Mouse (Mus musculus) liver, embryonic 14.5 days (tissue): ENCODE measurements around the gene Ugt8a. TPM values are rescaled to one million over a fixed set of nuclear protein-coding genes. Genes with fewer than 3 reads are reported as not detected.

Experiments used
- ATAC-seq: fragments of 200-750 bp; cut with Nextera tagmentation; 2 replicates; pipeline ENCODE4 v1.8.0; 2017; ENCODE audit warnings: moderate number of reproducible peaks, mild to moderate bottlenecking, moderate library complexity; ENCODE audit not compliant: insufficient read depth
- DNase-seq, 3 experiments: peaks; one replicate each; pipeline ENCODE4 v3.0.0-alpha.2; 2012 to 2013; ENCODE audit warnings: low read depth in 3 of 3, low spot score in 3 of 3
- H3K27ac ChIP-seq: fragments of 300-500 bp; sonication (generic); 2 replicates; pipeline ENCODE4 v1.5.1; 2014; ENCODE audit warnings: moderate library complexity, mild to moderate bottlenecking, control low read depth, inconsistent platforms
- H3K27me3 ChIP-seq: fragments of 300-500 bp; sonication (generic); 2 replicates; pipeline ENCODE4 v1.6.1; 2014; ENCODE audit warnings: mild to moderate bottlenecking, low read length, moderate library complexity; ENCODE audit not compliant: control insufficient read depth, insufficient read depth
- H3K36me3 ChIP-seq: fragments of 300-500 bp; sonication (generic); replicated peaks from 2 replicates; pipeline ENCODE4 v1.6.1; 2014; ENCODE audit warnings: low read depth; ENCODE audit not compliant: control insufficient read depth, insufficient read depth
- H3K4me1 ChIP-seq, 2 experiments: fragments of 200-500 bp in 1 of 2; fragments of 300-500 bp in 1 of 2; sonication (generic) in 1 of 2; replicated peaks; 2 replicates each; pipeline ENCODE4 v1.6.1; 2012 to 2014; ENCODE audit warnings: antibody characterized with exemption in 1 of 2, inconsistent platforms in 1 of 2, low read length in 1 of 2; ENCODE audit not compliant: control insufficient read depth in 2 of 2, insufficient read depth in 2 of 2
- H3K4me2 ChIP-seq: fragments of 300-500 bp; sonication (generic); 2 replicates; pipeline ENCODE4 v1.6.1; 2014; ENCODE audit warnings: low read depth, mild to moderate bottlenecking, control low read depth, moderate library complexity
- H3K4me3 ChIP-seq, 2 experiments: fragments of 200-500 bp in 1 of 2; fragments of 300-500 bp in 1 of 2; sonication (generic) in 1 of 2; 2 replicates each; pipeline ENCODE4 v1.5.1; 2012 to 2014; ENCODE audit warnings: low read depth in 2 of 2, low read length in 2 of 2, mild to moderate bottlenecking in 2 of 2, control low read depth in 1 of 2, inconsistent platforms in 1 of 2, moderate library complexity in 1 of 2; ENCODE audit not compliant: insufficient read depth in 1 of 2
- H3K9ac ChIP-seq: fragments of 300-500 bp; sonication (generic); replicated peaks from 2 replicates; pipeline ENCODE4 v1.6.1; 2014; ENCODE audit warnings: mild to moderate bottlenecking, control low read depth, moderate library complexity
- H3K9me3 ChIP-seq: fragments of 300-500 bp; sonication (generic); 2 replicates; pipeline ENCODE4 v1.6.1; 2016; ENCODE audit warnings: low read length, mixed read lengths; ENCODE audit not compliant: control insufficient read depth
- CTCF ChIP-seq: IDR thresholded peaks from 2 replicates; pipeline ENCODE4 v1.5.1; 2016; ENCODE audit warnings: antibody characterized with exemption, low read depth, control low read depth
- EP300 ChIP-seq: IDR thresholded peaks from 2 replicates; pipeline ENCODE4 v1.6.1; 2016; ENCODE audit warnings: antibody characterized with exemption, low read depth
- WGBS: fragments of 180-500 bp; shearing (Covaris S2); extraction: QIAGEN DNeasy Blood & Tissue Kit; methylation state at CpG from one replicate; pipeline ENCODE4 v1.1.7; 2014; ENCODE audit not compliant: insufficient replicate concordance; 5-methylcytosine and 5-hydroxymethylcytosine counted together
- polyA plus RNA-seq, 2 experiments: library from polyadenylated mRNA; depleted of rRNA in 1 of 2; stranded (reverse) in 1 of 2; unstranded in 1 of 2; fragments of >200 nt; fragmentation: Nextera tagmentation in 1 of 2; extraction: Ambion mirVana in 1 of 2; gene quantifications; 2 replicates each; pipeline versions ENCODE4 v1.2.1 to v1.2.3; 2012 to 2014

The Ugt8a gene
- polyA plus RNA-seq (2012; rRNA removed) (0.05 and 0.15 TPM in 2 replicates), polyA plus RNA-seq (2014; fragmentation: Nextera tagmentation; extraction: Ambion mirVana) (0.06 and 0.28 TPM in 2 replicates)

- TF ChIP-seq EP300 (no peak), CTCF (no peak)
- Histone ChIP-seq H3K27ac (no peak within 1 kb of the TSS), H3K9ac (no peak within 1 kb of the TSS), H3K9me3 (no peaks in the 10 kb centered on the region), H3K4me2 (peak within 1 kb of the TSS; percentile 47), H3K36me3 (no peaks in the 10 kb centered on the region), H3K4me1 (no peaks in the 10 kb centered on the region), H3K27me3 (peaks cover 22% of the 10 kb centered on the region), H3K4me3 (peak within 1 kb of the TSS in 1 of 2 experiments; percentile 28; a peak in 3 of 4 replicates)
- DNase-seq (no peak), ATAC-seq (peak; percentile 35)
- WGBS, result under 1% methylated on average over 57 of the region's 85 CpGs
Observed at GRCm38 (mm10) chr3:125938092-125938755, at the start of gene Ugt8a. Gene Ugt8a (minus strand): TSS chr3:125938619.

DNA sequence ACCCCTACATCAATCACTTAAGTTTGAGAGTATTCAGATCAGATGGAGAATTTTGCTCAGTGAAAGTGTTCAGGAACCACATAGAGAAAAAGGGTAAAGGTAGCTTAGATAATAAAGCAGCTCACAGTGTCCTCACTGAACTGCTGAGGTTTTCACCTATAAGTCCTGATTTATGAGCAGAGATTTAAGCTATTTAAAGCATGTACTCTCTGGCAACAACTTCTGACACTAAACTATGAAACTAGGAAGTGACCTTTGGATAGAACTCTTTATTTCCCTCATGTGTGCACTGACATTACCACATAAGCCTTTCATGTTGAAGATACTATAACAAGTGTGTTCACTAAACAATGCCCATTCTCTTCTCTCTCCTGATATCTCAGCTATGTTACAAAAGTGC is 48.2 kb upstream of the Ugt8a start:
- H3K4me2 ChIP-seq, result no peak overlapping the region
- ATAC-seq (no peak), DNase-seq (no peak)
- H3K4me3 ChIP-seq, result no peak overlapping the region
- H3K36me3 ChIP-seq, result no peaks in the 10 kb centered on the region
- H3K4me1 ChIP-seq, result no peaks in the 10 kb centered on the region
- no peak overlapping the region for H3K9ac ChIP-seq
- H3K27me3 ChIP-seq, result no peaks in the 10 kb centered on the region
- TF ChIP-seq EP300 (no peak), CTCF (no peak)
- H3K27ac ChIP-seq, result no peak overlapping the region
- no peaks in the 10 kb centered on the region for H3K9me3 ChIP-seq

- WGBS, result 57% methylated on average over 2 of the region's 2 CpGs
- H3K27ac ChIP-seq, result no peak overlapping the region
- no peak for ATAC-seq
- H3K27me3 ChIP-seq, result no peaks in the 10 kb centered on the region
- DNase-seq, result no peak
- no peaks in the 10 kb centered on the region for H3K4me1 ChIP-seq
- no peak overlapping the region for H3K4me2 ChIP-seq
- H3K9ac ChIP-seq, result no peak overlapping the region
- TF ChIP-seq CTCF, result no peak
- no peak for TF ChIP-seq EP300
- no peaks in the 10 kb centered on the region for H3K36me3 ChIP-seq
- no peaks in the 10 kb centered on the region for H3K9me3 ChIP-seq
- H3K4me3 ChIP-seq, result no peak overlapping the region
Observed at GRCm38 (mm10) chr3:125983707-125984420, 45.4 kb upstream of the Ugt8a start.

GRCm38 (mm10) chr3:125979475-125979874 is 41.1 kb upstream of the Ugt8a start:
- Histone ChIP-seq H3K4me2 (no peak overlapping the region), H3K27ac (no peak overlapping the region), H3K36me3 (no peaks in the 10 kb centered on the region), H3K27me3 (no peaks in the 10 kb centered on the region), H3K4me1 (no peaks in the 10 kb centered on the region), H3K4me3 (no peak overlapping the region), H3K9me3 (no peaks in the 10 kb centered on the region), H3K9ac (no peak overlapping the region)
- WGBS, result 17% methylated on average over 3 of the region's 3 CpGs
- ATAC-seq (no peak), DNase-seq (no peak)
- no peak for TF ChIP-seq CTCF
- no peak for TF ChIP-seq EP300

DNA sequence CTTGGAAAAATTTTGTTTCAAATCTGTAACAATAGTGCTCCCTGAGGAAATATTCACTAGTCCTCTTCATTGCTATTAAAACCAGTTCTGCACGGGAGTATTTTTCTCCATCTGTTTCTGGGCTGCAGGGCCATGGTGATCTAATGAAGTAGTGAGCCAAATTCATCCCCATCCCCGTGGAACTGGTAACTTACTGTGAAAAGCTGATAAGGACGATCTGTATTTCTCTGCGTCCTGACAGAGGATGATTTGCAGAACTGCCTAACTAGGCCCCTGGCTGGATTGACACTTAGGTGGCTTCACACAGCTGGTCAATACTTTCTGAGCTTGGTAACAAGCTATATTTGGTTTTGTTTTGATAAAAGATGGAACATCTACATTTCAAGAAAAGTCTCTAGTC is 37.5 kb upstream of the Ugt8a start:
- H3K27me3 ChIP-seq, result no peaks in the 10 kb centered on the region
- no peak overlapping the region for H3K27ac ChIP-seq
- no peak overlapping the region for H3K9ac ChIP-seq
- no peaks in the 10 kb centered on the region for H3K9me3 ChIP-seq
- H3K4me3 ChIP-seq, result no peak overlapping the region
- 20% methylated on average over 4 of the region's 4 CpGs for WGBS
- DNase-seq, result peak in 1 of 3 experiments; percentile 1
- TF ChIP-seq EP300 (no peak), CTCF (no peak)
- ATAC-seq, result peak; percentile 56; the same call in 1 of the 2 replicates
- H3K4me1 ChIP-seq, result no peaks in the 10 kb centered on the region
- H3K4me2 ChIP-seq, result no peak overlapping the region
- no peaks in the 10 kb centered on the region for H3K36me3 ChIP-seq
